Mouse (Mus musculus): ENCODE data around the gene Abhd17a.
A peak's percentile ranks its signal among the peaks of the same experiment; 100 is the strongest.
"Not testable (repeated sequence)": the region's sequence is repeated elsewhere in the genome, so short reads cannot be mapped to it uniquely, and the experiment has no call there.

Abhd17a gene

DNA sequence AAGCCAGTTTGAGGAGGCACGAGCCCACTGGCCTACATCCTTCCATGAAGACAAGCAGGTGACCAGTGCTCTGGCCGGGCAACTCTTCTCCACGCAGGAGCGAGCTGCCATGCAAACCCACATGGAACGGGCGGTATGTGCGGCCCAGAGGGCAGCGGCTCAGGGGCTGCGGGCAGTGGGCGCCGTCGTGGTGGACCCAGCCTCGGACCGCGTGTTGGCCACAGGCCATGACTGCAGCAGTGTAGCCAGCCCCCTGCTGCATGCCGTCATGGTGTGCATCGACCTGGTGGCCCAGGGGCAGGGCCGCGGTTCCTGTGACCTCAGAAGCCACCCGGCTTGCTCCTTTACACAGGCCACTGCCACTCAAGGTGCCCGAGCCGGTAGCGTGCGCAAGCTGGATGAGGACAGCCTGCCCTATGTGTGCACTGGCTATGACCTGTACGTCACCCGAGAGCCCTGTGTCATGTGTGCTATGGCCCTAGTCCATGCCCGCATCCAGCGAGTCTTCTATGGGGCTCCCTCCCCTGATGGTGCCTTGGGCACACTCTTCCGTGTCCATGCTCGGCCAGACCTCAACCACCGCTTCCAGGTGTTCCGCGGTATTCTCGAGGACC lies 16.7 kb upstream of the Abhd17a start:
- DNase-seq = no peak

- DNase-seq = no peak
These were observed 16.2 kb upstream of the Abhd17a start for GRCm38 (mm10) chr10:80606306-80606705.

- DNase-seq = not testable (repeated sequence)
These were observed 15.6 kb upstream of the Abhd17a start, which contains the start of gene Gm49322 for GRCm38 (mm10) chr10:80605721-80606120. Gm49322 (plus strand) TSS chr10:80606021.

GRCm38 (mm10) chr10:80604988-80605387 lies 14.8 kb upstream of the Abhd17a start:
- no peak for DNase-seq

DNA sequence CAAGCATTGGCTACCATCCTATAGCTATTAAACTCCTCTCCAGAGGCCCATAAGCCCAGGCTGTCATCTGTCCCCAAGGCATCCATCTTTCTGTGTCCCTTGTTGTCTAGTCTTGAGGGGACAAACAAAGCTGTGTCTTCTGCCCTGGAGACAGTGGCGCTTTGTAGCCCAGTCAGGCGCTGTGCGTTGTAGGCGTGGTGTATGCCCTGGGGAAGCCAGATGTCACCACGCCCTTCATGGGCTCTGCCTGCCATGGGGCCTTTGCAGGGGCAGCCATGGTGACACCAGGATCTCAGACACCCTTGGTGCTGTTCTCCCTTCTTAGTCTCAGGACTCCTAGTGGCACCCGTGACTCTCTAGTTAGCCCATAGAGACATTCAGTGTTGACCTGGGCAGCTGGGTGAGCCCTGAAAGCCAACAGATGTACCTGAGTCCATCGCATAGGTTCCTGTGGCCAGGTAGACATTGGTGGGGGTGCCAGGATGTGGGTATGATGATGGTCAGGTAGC lies 13.9 kb upstream of the Abhd17a start:
- no peak for DNase-seq

DNA sequence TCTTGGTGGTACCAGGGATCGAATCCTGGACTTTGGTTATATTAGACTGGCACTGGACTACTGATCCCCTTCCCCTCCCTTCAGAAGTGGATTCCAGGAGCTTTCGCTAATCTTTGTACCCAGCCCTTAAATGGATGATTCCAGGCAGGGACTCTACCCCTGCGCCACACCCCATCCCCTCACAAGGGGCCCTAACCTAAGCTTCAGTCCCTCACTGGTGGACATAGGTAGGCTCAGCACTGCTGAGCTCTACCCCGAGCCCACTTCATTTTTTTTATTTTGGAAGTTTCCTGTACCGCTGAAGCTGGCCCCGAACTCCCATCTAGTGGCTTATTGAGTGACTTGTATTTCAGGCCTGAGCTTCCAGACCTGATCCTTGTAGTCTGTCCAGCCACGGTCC lies 13.2 kb upstream of the Abhd17a start:
- DNase-seq = no peak

GRCm38 (mm10) chr10:80602698-80603325 lies 12.7 kb upstream of the Abhd17a start, which contains the start of the genes Scamp4 and Adat3:
Scamp4 (plus strand) TSS chr10:80602872.
Adat3 (plus strand) TSS chr10:80602880.
- DNase-seq = peak; percentile 99

DNA sequence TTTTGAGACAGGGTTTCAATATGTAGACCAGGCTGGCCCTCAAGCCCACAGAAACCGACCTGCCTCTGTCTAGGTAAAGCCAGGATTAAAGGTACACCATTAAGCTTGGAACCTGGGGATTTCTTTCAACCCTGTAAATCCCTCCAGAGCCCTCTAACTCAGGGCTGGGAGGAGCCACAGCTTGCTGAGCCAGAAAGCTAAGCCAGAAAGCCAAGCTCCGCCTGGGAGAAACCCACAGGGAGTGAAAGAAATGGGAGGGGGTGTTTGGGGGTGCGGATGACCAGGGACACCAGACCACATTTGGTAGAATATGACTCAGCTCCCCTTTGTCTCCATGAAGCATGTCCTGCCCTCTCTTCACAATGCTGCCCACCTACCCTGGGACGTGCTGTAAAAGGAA lies 6.2 kb upstream of the Abhd17a start:
- no peak for DNase-seq

- DNase-seq = no peak
These were observed 838 bp downstream of the Abhd17a start for GRCm38 (mm10) chr10:80589127-80589878.

DNA sequence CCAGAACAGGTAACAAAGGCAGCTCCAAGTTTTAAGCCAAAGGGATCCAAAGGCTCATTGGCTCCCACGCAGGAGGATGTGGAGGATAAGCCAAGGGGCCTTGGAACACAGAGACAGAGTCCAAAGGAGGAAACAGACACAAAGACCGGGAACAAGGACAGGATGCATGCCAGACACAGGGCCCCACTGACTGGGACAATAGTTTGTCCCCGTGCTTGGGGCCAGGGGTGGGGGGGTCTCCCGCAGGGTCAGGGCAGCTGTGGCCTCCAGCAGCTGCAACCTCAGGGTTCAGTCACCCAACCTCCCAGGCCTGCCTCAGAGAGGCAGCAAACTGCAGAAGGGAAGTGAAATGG lies 2.9 kb downstream of the Abhd17a start:
- DNase-seq = no peak

GRCm38 (mm10) chr10:80586407-80587304 lies 3.5 kb downstream of the Abhd17a start:
- no peak for DNase-seq

GRCm38 (mm10) chr10:80585581-80585980 lies 4.6 kb downstream of the Abhd17a start:
- no peak for DNase-seq

DNA sequence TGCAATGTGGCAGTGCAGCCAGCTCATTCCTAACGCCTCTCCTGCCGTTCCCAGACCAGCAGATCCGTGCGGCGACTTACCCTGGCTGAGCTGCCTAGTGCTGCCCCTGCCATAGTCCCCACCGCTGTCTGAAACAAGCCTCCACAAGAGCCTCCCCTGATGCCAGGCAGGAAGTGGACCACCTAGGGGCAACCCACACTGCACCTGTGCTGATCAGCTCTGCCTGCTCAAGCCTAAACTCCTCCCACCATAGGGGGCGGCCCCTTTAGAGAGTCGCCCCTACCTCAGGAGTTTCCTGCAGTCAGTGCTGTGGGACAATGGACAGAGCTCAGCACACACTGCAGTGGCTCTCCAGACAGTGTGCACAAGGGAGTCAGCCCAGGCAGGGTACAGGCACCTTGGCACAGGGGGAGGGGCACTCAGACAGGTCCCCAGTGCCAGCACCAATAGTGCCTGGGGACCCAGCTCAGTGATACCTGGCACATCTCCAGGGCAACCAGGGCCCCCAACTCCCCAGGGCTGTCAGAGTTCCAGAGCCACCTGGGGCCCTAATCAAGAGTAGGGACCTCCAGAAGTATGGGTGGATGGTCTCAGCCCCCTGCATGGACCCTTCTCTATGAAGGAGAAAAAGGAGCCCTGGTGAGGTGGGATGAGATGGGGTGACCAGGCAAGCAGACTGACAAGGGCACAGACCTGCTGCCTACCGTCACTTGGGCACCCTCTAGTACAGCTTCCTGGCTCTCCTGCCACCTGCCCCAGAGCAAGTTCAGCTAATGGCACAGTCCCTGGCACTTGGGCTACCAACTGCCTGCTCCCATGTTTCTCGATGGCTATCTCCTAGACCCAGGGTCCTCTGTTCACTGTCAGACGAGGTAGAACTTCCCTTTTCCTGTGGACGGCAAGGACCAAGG lies 5.2 kb downstream of the Abhd17a start:
- DNase-seq = no peak

DNA sequence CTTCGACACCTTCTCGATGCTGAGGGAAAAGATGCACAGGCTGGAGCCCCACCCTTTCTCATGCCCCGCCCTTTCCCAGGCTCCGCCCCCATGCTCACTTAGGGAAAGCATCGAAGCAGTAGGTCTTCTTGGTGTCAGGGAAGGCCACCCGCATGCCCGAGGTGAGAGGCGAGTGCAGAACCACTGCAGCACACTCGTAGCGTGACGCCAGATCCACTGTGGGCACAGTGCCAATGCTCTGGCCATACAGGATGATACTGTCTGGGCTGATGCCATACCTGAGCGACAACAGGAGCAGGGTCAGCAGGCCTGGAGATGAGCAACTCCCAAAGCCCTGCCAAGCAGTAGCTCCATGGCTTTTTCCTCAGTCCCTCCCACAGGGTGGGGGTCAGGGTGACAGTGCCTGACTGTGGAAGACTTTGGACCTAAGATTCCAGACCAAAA lies 6.1 kb downstream of the Abhd17a start:
- no peak for DNase-seq

DNA sequence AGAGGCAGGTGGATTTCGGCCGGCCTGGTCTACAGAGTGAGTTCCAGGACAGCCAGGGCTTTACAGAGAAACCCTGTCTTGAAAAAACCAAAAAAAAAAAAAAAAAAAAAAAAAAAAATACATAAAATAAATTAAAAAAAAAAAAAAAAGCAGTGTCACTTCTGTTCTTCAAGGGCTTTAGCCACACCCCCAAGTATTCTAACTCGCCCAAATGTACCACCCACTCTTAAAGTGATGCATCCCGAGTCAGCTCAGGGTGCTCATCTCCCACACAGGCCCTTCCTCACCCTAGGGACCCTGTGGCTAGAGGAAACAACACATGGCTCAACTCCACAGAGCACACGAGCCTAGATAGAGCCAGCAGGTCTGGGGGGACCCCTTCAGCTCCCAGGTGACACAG lies 7.1 kb downstream of the Abhd17a start:
- no peak for DNase-seq

GRCm38 (mm10) chr10:80578911-80579310 lies 11.2 kb downstream of the Abhd17a start:
- DNase-seq = peak; percentile 73

DNA sequence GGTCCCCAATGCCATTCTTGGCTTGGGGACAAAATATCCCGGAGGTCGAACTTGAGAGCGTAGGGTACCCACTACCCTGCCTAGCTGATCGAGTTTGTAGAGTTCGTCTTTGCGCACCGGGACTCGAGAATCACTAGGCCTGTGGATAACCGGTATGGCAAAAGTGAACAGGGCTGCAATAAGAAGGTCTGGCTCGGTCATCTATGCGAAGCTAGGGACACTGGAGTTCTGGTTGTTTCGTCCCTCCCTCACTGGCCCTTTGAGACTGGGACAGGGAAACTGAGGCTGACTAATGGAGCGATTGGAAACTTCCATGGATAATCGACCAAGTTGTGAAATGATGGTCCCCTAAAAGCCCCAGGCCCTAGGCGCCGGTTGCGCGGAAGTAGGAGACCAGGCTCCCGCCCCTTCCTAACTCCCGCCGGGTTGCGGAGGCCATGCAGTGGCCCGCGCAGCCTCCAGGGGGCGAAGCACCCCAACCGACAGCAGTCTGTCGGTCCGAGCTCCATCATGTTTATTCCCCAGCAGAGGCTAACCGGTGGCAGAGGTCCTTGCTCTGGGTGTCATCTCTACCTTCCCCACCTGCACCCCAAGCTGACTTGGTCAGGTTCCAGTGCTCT lies 11.9 kb downstream of the Abhd17a start:
- peak; percentile 89 for DNase-seq

DNA sequence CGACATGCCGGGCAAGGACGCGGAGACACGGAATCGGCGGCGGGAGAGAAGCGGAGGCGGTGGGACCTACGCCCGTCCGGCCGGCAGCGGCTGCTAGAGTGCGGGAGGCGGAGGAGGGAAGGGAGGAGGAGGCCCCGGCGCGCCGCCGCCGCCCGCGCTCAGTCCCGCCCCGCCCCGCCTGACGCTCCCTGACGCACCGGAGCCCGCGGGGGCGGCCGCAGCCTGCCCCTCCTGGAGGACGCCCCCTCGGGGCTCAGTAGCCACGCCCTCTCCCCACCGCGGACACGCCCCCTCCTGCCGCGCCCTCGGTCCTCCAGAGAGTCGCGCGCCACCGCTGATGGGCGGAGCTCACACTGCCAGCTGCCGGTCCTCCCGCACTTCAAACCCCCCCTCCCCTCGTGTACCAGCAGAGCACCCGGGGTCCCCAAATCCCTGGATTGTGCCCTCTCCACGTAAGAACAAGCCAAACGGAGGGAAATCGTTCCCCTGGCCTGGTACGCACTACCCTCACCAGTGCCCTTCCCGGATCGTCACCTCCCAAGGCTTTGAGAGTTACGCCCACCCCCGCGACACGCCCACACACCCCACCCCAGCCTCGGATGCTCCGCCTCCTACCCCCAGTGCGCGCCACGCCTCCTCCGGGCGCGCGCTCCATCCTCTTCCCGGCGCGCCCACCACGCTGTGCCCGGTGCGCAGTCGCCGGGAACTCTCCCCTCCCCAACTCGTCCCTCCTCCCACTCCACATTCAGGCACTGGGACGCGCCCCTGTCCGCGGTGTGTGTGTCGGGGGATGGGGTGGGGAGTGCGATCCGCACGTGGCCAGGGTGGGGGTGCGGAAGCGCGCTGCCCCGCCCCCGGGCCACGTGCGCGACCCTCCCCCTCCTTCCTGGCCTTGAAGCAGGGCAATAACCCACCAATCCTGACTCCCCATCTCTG lies 12.7 kb downstream of the Abhd17a start, which contains the start of gene Klf16:
Klf16 (minus strand) TSS at position 127 of the 936 bp plus-strand sequence.
- DNase-seq = peak; percentile 95

- DNase-seq = peak; percentile 69
These were observed 13.6 kb downstream of the Abhd17a start for GRCm38 (mm10) chr10:80576351-80577194.

Data from embryo, embryonic 11 days (tissue).